Mouse (Mus musculus): ENCODE results near the gene Ahcyl2. TPM values are rescaled to one million over a fixed set of nuclear protein-coding genes. Genes with fewer than 3 reads are reported as not detected.

Gene Ahcyl2
- polyA plus RNA-seq, 1 experiment from 2014 or later, result 19.4 TPM

GRCm38 (mm10) chr6:29891151-29891550, 123.3 kb downstream of the Ahcyl2 start:
- Histone ChIP-seq H3K9ac (replicated peaks) (no peak overlapping the region), H3K9me3 (replicated peaks) (no peaks in the 10 kb centered on the region), H3K36me3 (peaks cover 13% of the 10 kb centered on the region), H3K4me3 (replicated peaks) (no peak overlapping the region), H3K4me2 (no peak overlapping the region), H3K4me1 (no peaks in the 10 kb centered on the region), H3K27ac (replicated peaks) (no peak overlapping the region), H3K27me3 (replicated peaks) (no peaks in the 10 kb centered on the region)
- whole genome bisulfite sequencing, result 77% methylated on average over 11 of the region's 11 CpGs
- ATAC-seq (ENCODE audit: low FRiP score), result no peak

- H3K4me2 ChIP-seq, result no peak overlapping the region
- H3K27me3 ChIP-seq (replicated peaks), result no peaks in the 10 kb centered on the region
- peaks cover 24% of the 10 kb centered on the region for H3K36me3 ChIP-seq
- H3K4me3 ChIP-seq (replicated peaks), result no peak overlapping the region
- no peak overlapping the region for H3K27ac ChIP-seq (replicated peaks)
- ATAC-seq (ENCODE audit: low FRiP score), result no peak
- whole genome bisulfite sequencing, result 93% methylated on average over 3 of the region's 3 CpGs
- H3K9ac ChIP-seq (replicated peaks), result no peak overlapping the region
- H3K4me1 ChIP-seq, result no peaks in the 10 kb centered on the region
- no peaks in the 10 kb centered on the region for H3K9me3 ChIP-seq (replicated peaks)
These were observed 129.2 kb downstream of the Ahcyl2 start for GRCm38 (mm10) chr6:29896976-29897375.

- H3K36me3 ChIP-seq, result peaks cover 28% of the 10 kb centered on the region
- no peak for ATAC-seq (ENCODE audit: low FRiP score)
- no peaks in the 10 kb centered on the region for H3K9me3 ChIP-seq (replicated peaks)
- no peaks in the 10 kb centered on the region for H3K4me1 ChIP-seq
- H3K27me3 ChIP-seq (replicated peaks), result no peaks in the 10 kb centered on the region
- no peak overlapping the region for H3K27ac ChIP-seq (replicated peaks)
- no peak overlapping the region for H3K9ac ChIP-seq (replicated peaks)
- no peak overlapping the region for H3K4me2 ChIP-seq
- 98% methylated on average over 1 of the region's 1 CpGs for WGBS
- no peak overlapping the region for H3K4me3 ChIP-seq (replicated peaks)
These were observed 133.6 kb downstream of the Ahcyl2 start for GRCm38 (mm10) chr6:29901450-29901849.

GRCm38 (mm10) chr6:29902256-29902655, 134.4 kb downstream of the Ahcyl2 start:
- Histone ChIP-seq H3K27me3 (replicated peaks) (no peaks in the 10 kb centered on the region), H3K4me3 (replicated peaks) (no peak overlapping the region), H3K36me3 (peaks cover 28% of the 10 kb centered on the region), H3K4me1 (no peaks in the 10 kb centered on the region), H3K4me2 (no peak overlapping the region), H3K9ac (replicated peaks) (no peak overlapping the region), H3K9me3 (replicated peaks) (no peaks in the 10 kb centered on the region), H3K27ac (replicated peaks) (no peak overlapping the region)
- ATAC-seq (ENCODE audit: low FRiP score), result no peak
- 77% methylated on average over 2 of the region's 2 CpGs for WGBS

- Histone ChIP-seq H3K4me1 (no peaks in the 10 kb centered on the region), H3K9me3 (replicated peaks) (no peaks in the 10 kb centered on the region), H3K4me3 (replicated peaks) (no peak overlapping the region), H3K27me3 (replicated peaks) (no peaks in the 10 kb centered on the region), H3K27ac (replicated peaks) (no peak overlapping the region), H3K4me2 (no peak overlapping the region), H3K36me3 (peaks cover 27% of the 10 kb centered on the region), H3K9ac (replicated peaks) (no peak overlapping the region)
- WGBS, result 84% methylated on average over 3 of the region's 3 CpGs
- no peak for ATAC-seq (ENCODE audit: low FRiP score)
These were observed 135.6 kb downstream of the Ahcyl2 start for GRCm38 (mm10) chr6:29903343-29903914.

GRCm38 (mm10) chr6:29904281-29904680, 136.5 kb downstream of the Ahcyl2 start:
- Histone ChIP-seq H3K36me3 (peaks cover 36% of the 10 kb centered on the region), H3K9me3 (replicated peaks) (no peaks in the 10 kb centered on the region), H3K4me1 (no peaks in the 10 kb centered on the region), H3K9ac (replicated peaks) (no peak overlapping the region), H3K27ac (replicated peaks) (no peak overlapping the region), H3K27me3 (replicated peaks) (no peaks in the 10 kb centered on the region), H3K4me2 (no peak overlapping the region), H3K4me3 (replicated peaks) (no peak overlapping the region)
- WGBS, result 63% methylated on average over 3 of the region's 3 CpGs
- no peak for ATAC-seq (ENCODE audit: low FRiP score)

GRCm38 (mm10) chr6:29910631-29911030, 142.8 kb downstream of the Ahcyl2 start:
- Histone ChIP-seq H3K27ac (replicated peaks) (no peak overlapping the region), H3K4me1 (no peaks in the 10 kb centered on the region), H3K4me2 (no peak overlapping the region), H3K27me3 (replicated peaks) (peaks cover 3% of the 10 kb centered on the region; the same call in 1 of the 2 replicates), H3K9me3 (replicated peaks) (no peaks in the 10 kb centered on the region), H3K36me3 (peaks cover 34% of the 10 kb centered on the region), H3K4me3 (replicated peaks) (no peak overlapping the region), H3K9ac (replicated peaks) (no peak overlapping the region)
- WGBS, result 90% methylated on average over 3 of the region's 3 CpGs
- ATAC-seq (ENCODE audit: low FRiP score), result no peak

GRCm38 (mm10) chr6:29913673-29914072, 145.9 kb downstream of the Ahcyl2 start:
- 35% methylated on average over 1 of the region's 1 CpGs for WGBS
- no peak overlapping the region for H3K4me2 ChIP-seq

GRCm38 (mm10) chr6:29914136-29914535, 146.3 kb downstream of the Ahcyl2 start:
- H3K4me2 ChIP-seq, result no peak overlapping the region
- no peak overlapping the region for H3K4me3 ChIP-seq (replicated peaks)
- ATAC-seq (ENCODE audit: low FRiP score), result no peak
- H3K9ac ChIP-seq (replicated peaks), result no peak overlapping the region
- H3K36me3 ChIP-seq, result peaks cover 16% of the 10 kb centered on the region
- H3K9me3 ChIP-seq (replicated peaks), result no peaks in the 10 kb centered on the region
- peaks cover 9% of the 10 kb centered on the region for H3K4me1 ChIP-seq
- H3K27ac ChIP-seq (replicated peaks), result no peak overlapping the region
- peaks cover 26% of the 10 kb centered on the region for H3K27me3 ChIP-seq (replicated peaks)

More at GRCm38 (mm10) chr6:29913673-29914072, 145.9 kb downstream of the Ahcyl2 start:
- H3K27me3 ChIP-seq (replicated peaks), result peaks cover 21% of the 10 kb centered on the region
- H3K9me3 ChIP-seq (replicated peaks), result no peaks in the 10 kb centered on the region
- no peak overlapping the region for H3K9ac ChIP-seq (replicated peaks)
- no peak overlapping the region for H3K4me3 ChIP-seq (replicated peaks)
- no peak for ATAC-seq (ENCODE audit: low FRiP score)
- H3K36me3 ChIP-seq, result peaks cover 21% of the 10 kb centered on the region
- H3K4me1 ChIP-seq, result peaks cover 9% of the 10 kb centered on the region
- H3K27ac ChIP-seq (replicated peaks), result no peak overlapping the region

GRCm38 (mm10) chr6:29915836-29916235, 148.0 kb downstream of the Ahcyl2 start:
- peak overlapping the region; percentile 77 for H3K4me2 ChIP-seq
- WGBS, result 33% methylated on average over 9 of the region's 9 CpGs
- H3K36me3 ChIP-seq, result peaks cover 3% of the 10 kb centered on the region; the same call in 1 of the 2 replicates
- no peaks in the 10 kb centered on the region for H3K9me3 ChIP-seq (replicated peaks)
- H3K9ac ChIP-seq (replicated peaks), result no peak overlapping the region
- H3K4me3 ChIP-seq (replicated peaks), result no peak overlapping the region
- peaks cover 9% of the 10 kb centered on the region for H3K4me1 ChIP-seq
- peaks cover 26% of the 10 kb centered on the region for H3K27me3 ChIP-seq (replicated peaks)
- no peak overlapping the region for H3K27ac ChIP-seq (replicated peaks)
- no peak for ATAC-seq (ENCODE audit: low FRiP score)

GRCm38 (mm10) chr6:29916530-29917382, 148.9 kb downstream of the Ahcyl2 start, which contains the start of gene Strip2:
Strip2 (plus strand) TSS chr6:29917012.
- Histone ChIP-seq H3K9ac (replicated peaks) (peak within 1 kb of the TSS; percentile 59), H3K4me3 (replicated peaks) (peak within 1 kb of the TSS; percentile 71), H3K4me1 (peaks cover 9% of the 10 kb centered on the region), H3K36me3 (no peaks in the 10 kb centered on the region), H3K9me3 (replicated peaks) (no peaks in the 10 kb centered on the region), H3K4me2 (peak within 1 kb of the TSS; percentile 77), H3K27me3 (replicated peaks) (peaks cover 26% of the 10 kb centered on the region), H3K27ac (replicated peaks) (peak within 1 kb of the TSS; percentile 58)
- ATAC-seq (ENCODE audit: low FRiP score), result peak; percentile 99
- under 1% methylated on average over 65 of the region's 67 CpGs for WGBS

- Histone ChIP-seq H3K36me3 (no peaks in the 10 kb centered on the region), H3K27me3 (replicated peaks) (peaks cover 26% of the 10 kb centered on the region), H3K9me3 (replicated peaks) (no peaks in the 10 kb centered on the region), H3K9ac (replicated peaks) (peak overlapping the region; percentile 59), H3K4me3 (replicated peaks) (peak overlapping the region; percentile 71), H3K4me1 (peaks cover 9% of the 10 kb centered on the region), H3K27ac (replicated peaks) (peak overlapping the region; percentile 58), H3K4me2 (peak overlapping the region; percentile 77)
- under 1% methylated on average over 21 of the region's 21 CpGs for WGBS
- ATAC-seq (ENCODE audit: low FRiP score), result peak; percentile 83
These were observed 149.5 kb downstream of the Ahcyl2 start for GRCm38 (mm10) chr6:29917383-29917720.

Measured in neural tube, embryonic 15.5 days (tissue).